ENCODE assay signal across 8 mouse cellular contexts in genomic region chr1:194945382-194945781, GRCm38 (mm10). TPM values are rescaled to one million over a fixed set of nuclear protein-coding genes. Genes with fewer than 3 reads are reported as not detected.
A peak's percentile ranks its signal among the peaks of the same experiment; 100 is the strongest.
DNase-seq lines count a peak whose midpoint lies in the region; ATAC-seq lines count a peak whose summit lies in the region.

No protein-coding gene starts in this region.

- no peak overlapping the region for H3K27ac ChIP-seq in intestine, embryonic 16.5 days (ENCODE audit: low read length)
- H3K27ac ChIP-seq in intestine, embryonic 15.5 days: no peak overlapping the region

- no peaks in the 10 kb centered on the region for H3K36me3 ChIP-seq in intestine, embryonic 16.5 days (ENCODE audit: control insufficient read depth, insufficient read depth, low read length)
- H3K36me3 ChIP-seq in intestine, embryonic 15.5 days: no peaks in the 10 kb centered on the region

- intact Hi-C loops in heart, postnatal 36 days (cut with DNase I): no loop called here

- DNase-seq in 3134 (ENCODE audit: extremely low read depth, insufficient read length, low spot score): peak; percentile 39
- DNase-seq in gastrocnemius, adult 18-20 months (ENCODE audit: low spot score): peak; percentile 87
- peak; percentile 72 to 75 for DNase-seq in heart, postnatal 36 days
- DNase-seq in testis, postnatal 10 days (ENCODE audit: low spot score): no peak
- no peak for DNase-seq in Muller cell, postnatal 12 days (ENCODE audit: inconsistent ontology term)

- no peaks in the 10 kb centered on the region; the same call in 1 of the 2 replicates for H3K27me3 ChIP-seq in intestine, embryonic 16.5 days (replicated peaks; ENCODE audit: control insufficient read depth, insufficient read depth, low read length)
- H3K27me3 ChIP-seq in intestine, embryonic 15.5 days (replicated peaks): no peaks in the 10 kb centered on the region

- peak; percentile 23; the same call in 1 of the 2 replicates for ATAC-seq in intestine, embryonic 16.5 days
- ATAC-seq in intestine, embryonic 15.5 days: no peak
- ATAC-seq in granulocyte monocyte progenitor cell, adult 5-6 weeks (replicated peaks; ENCODE audit: poor library complexity, severe bottlenecking): no peak

- H3K9me3 ChIP-seq in intestine, embryonic 16.5 days (ENCODE audit: control insufficient read depth, low read length): no peaks in the 10 kb centered on the region
- no peaks in the 10 kb centered on the region for H3K9me3 ChIP-seq in intestine, embryonic 15.5 days

- WGBS in intestine, embryonic 16.5 days: 34% methylated on average over 2 of the region's 2 CpGs
- 31% methylated on average over 2 of the region's 2 CpGs for WGBS in intestine, embryonic 15.5 days

- H3K4me3 ChIP-seq in intestine, embryonic 16.5 days (ENCODE audit: low read length): no peak overlapping the region
- no peak overlapping the region for H3K4me3 ChIP-seq in intestine, embryonic 15.5 days (replicated peaks)

- H3K4me1 ChIP-seq in intestine, embryonic 16.5 days (ENCODE audit: control insufficient read depth, insufficient read depth, low read length): no peaks in the 10 kb centered on the region
- H3K4me1 ChIP-seq in intestine, embryonic 15.5 days (replicated peaks): no peaks in the 10 kb centered on the region

- H3K9ac ChIP-seq in intestine, embryonic 16.5 days (ENCODE audit: low read depth, low read length): no peak overlapping the region
- no peak overlapping the region for H3K9ac ChIP-seq in intestine, embryonic 15.5 days

- no peak overlapping the region for H3K4me2 ChIP-seq in intestine, embryonic 16.5 days (ENCODE audit: low read depth, low read length)
- no peak overlapping the region for H3K4me2 ChIP-seq in intestine, embryonic 15.5 days (replicated peaks)

RNA-seq across cellular contexts. Expression of gene Cd34, which starts 6.8 kb away (rescaled TPM):
- 56.2 and 59.3 TPM in 2 replicates for polyA plus RNA-seq in intestine, embryonic 16.5 days (2015; fragmentation: Nextera tagmentation; extraction: Ambion mirVana)
- 59.9 and 65.1 TPM in 2 replicates for polyA plus RNA-seq in intestine, embryonic 15.5 days (2015; fragmentation: Nextera tagmentation; extraction: Ambion mirVana)
- total RNA-seq in gastrocnemius, adult 18-20 months (2021): 10 to 100 TPM; 26.6 to 37.0 TPM
- total RNA-seq in heart, postnatal 36 days (2021): 100 to 1,000 TPM; 102 to 112 TPM
- total RNA-seq in granulocyte monocyte progenitor cell, adult 5-6 weeks (2014; fragmentation: Nextera tagmentation): 225 and 231 TPM in 2 replicates
- total RNA-seq in granulocyte monocyte progenitor cell, adult 5-6 weeks (2017): 260 and 264 TPM in 2 replicates

Comparison
In these comparisons a context has a peak if more than half of its experiments do, and no peak if none do; other contexts are left out.
1. DNase-seq: peak in 3134 (single experiment), gastrocnemius, adult 18-20 months (single experiment) and heart, postnatal 36 days (2 of 2); none in testis, postnatal 10 days (single experiment) and Muller cell, postnatal 12 days (single experiment).